Mouse (Mus musculus) frontal cortex, postnatal 25 days (tissue): ENCODE results near the gene Dusp23.

Experiments
- DNase-seq, 2 experiments: peaks; one replicate each; pipeline ENCODE4 v3.0.0; 2022; ENCODE audit warnings: low spot score in 2 of 2

Gene Dusp23

DNA sequence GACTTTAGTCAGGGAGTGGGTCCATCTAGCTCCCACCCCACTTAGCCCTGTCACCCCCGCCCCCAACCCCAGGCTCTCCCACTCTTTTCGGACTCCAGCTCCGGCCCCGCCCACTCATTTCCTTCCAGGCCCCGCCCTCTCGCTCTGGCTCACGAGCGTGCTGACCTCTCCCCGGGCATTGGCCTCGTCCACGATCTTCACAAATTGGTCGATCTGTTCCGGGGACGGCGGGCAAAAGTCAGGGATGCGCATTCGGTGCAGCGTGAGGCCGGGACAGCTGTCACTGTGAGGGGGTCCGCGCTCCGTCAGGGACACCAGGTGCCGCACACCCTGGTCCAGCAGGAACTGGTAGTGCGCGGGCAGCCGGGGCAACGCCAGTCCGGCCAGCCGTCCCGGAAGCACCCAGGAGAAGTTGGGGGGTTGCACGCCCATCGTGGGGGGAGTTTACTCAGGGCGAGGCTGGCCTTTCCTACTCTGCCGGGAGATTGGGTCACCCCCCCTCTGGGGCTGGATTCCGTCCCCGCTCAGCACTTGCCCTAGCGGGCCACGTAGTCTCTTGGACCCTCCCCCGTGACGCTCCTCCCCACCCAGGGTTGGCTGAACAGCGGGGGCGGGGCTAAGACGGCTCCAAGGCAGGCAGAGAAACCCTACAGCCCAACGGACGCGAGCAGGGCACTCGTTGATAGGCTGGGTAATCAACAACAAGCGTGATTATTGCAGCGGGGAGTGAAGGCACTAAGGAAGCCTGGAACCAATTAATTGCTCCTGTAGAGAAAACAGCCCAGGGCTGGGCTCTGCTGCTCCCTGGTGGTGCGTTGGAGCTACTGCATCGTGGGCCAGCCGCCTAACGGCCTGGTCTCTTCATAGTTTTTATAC, at the start of gene Dusp23:
Dusp23 (minus strand) TSS at position 512 of the 876 bp plus-strand sequence.
- DNase-seq = peak; percentile 74 to 80

DNA sequence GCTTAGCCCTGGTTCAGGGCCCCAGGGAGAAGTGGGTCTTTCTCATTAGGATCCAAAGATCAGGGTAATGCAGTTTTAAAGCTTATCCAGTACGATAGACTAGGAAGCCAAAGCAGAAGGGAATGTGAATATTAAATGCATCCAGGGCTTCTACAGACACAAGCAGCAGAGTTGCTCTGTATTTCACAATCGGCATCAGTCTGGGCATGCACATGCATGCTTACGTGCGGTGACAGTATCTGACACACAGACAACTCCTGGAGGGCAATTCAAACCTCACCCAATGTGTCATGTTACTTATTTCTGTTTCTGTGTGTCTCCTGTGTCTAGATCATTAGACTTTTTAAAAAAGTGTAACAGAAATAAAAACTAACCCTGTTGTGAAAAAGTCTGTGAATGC, 48.0 kb upstream of the Dusp23 start:
- DNase-seq = no peak

DNA sequence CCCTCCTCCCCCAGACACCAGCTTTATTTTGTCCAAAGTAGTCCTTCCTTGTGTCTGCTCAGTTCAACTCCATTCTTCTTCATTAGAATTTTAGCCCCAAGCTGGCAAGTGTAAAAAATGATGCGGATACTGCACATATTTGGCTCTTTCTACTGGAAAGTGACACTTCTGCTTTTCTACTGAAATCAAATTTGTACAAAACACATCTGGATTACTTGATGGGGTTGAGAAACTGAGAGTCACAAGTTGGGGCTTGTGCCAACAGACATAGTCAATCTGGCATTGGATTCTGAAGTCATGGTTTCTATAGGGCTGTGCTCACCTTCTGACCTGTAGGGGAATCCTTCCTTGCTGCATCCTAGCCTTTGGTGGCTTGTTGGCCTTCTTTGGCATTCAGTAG, 38.0 kb upstream of the Dusp23 start:
- no peak for DNase-seq

DNA sequence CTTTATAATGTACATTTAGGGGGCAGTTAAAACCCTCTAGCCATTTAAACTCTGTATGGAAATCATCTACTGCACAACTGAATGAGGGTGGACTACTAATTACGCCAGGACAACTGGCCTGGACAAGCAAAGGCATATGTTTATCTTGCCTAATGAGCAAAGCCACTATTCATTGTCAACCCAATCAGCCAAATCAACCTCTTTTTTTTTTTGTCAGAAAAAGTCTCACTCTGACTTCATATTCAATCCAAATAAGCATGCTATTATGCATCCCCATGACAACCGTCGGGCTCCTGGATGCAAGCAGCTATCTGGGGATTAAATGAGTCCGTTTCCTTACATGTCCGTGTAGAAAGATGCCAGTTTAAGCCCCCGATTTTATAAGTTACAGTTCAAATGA, 34.8 kb upstream of the Dusp23 start:
- DNase-seq = no peak

DNA sequence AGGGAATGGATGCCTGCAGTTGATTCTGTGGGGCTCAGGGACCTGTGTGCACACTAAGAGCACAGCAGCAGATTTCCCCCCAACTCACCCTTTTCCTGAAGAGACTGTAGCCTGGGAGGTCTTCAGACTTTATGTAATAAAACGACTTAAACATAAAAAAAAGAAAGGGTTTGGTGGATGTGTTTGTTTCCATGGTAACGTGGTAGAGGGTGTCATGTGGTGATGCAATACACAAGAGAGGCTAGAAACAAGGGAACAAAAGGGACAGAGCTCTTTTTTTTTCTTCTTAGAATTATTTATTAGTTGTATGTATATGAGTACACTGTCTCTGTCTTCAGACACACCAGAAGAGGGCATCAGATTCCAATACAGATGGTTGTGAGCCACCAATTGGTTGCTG, 32.7 kb upstream of the Dusp23 start:
- DNase-seq = no peak

DNA sequence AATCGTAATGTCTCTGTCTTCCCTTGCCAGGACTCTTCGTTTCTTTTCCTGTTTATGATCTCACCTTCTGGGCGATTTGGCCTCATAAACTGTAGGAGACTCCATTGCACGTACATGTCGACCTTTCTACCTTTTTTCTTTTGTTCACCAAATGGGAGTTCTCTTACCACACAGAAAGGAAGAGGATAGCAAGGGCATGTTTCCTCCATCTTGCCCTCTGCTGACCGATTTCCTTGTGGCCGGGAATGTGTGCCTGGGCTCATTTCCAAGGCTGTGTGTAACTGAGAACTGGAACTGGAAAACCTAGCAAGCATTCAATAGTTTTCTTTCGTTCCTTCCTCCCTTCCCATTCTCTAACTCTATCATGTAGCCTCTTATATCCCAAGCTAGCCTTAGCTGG, 26.9 kb upstream of the Dusp23 start:
- DNase-seq = no peak

DNA sequence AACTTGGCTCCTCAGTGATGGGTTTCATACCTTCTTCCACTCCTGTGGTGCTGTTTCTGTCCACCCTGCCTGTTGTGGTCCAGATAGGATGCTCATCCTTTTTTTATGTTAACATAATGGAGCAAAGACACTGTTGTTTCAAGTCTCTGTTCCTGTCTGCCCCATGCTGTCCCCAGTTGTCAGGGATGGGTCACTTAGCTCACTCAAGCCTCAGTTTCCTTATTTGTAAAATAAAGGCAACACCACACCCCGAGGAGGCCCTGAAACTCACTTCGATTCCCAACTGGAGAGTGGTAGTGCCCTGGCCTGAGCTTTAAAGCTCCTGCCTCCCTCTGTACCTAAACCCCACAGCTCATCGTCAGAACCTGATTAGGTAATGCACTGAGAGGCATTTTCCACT, 24.5 kb upstream of the Dusp23 start:
- DNase-seq = no peak

DNA sequence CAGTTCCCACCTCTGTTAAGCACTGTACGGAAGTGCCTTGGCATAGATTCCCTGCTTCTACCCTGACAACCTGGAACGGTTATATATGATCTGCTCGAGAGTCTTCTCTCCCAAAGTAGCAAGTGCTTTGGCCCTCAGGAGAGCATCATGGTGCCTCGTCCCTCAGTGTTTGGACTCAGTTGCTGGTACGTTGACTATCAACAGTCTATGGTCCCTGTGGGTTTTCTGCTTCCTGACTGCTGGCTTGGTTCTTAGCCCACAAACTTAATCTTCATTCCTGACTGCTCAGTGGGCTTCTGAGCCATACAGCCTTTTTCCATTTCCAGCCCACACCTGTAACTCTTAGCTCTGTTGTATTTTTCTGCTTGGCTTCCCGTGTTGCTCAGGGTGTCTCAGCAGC, 21.1 kb upstream of the Dusp23 start:
- no peak for DNase-seq

DNA sequence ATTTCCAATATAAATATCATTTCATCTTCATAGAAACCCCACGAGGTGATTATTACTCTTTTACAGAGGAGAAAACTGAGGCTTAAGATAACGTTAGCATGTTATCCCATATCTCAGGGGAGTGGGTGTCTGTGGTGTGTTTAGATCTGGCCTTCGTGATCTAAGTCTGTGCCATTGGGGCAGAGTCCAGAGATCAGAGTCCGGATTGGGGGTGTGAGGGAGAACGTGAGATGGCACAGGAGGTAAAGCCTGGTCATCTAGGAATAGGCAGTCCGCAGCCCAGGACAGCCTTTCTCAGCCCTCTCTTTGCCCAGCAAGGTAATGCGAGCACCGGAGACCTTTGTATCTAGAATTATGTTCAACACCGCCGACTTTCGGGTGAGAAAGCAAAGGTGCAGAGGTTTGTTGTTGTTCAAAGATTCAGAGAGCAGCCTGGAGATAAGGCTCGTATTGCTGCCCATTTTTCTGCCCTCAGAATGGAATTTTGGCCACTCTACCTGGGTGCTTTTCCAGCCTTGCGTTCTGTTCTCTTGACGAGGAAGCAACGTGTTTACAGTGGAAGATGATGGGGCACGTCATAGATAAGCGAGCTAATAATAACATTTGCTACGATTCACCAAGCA, 19.4 kb upstream of the Dusp23 start:
- no peak for DNase-seq

DNA sequence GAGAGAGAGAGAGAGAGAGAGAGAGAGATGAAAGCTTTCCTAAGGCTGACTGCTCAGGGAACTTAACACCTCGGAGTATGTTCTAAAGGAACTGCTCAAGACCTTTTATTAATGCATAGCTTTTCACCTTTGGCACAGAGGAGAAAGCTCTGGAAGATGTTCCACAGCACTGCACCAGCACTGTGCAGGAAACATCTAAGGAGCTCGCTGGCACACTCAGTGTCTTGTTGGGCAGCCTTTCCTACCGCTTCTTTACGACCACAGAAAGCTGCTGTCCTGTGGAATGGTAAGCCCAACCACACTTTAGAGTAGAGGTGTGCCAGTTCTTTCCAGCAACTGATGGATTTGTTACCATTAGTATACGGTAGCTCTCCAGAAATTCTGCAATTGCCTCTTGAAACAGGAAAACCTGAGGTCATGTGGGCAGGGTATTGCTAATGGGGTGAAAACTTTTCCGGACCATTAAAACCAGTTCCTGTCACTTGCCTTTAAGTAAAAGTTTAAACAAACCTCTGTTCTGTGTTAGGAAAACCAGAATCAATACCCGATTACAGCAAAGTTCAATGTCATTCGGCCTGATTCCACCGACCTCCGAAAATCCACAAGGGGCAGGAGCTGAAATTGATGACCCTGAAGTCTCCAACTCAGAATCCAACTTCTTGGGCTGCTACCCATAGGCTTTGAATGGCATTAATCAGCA, 18.7 kb upstream of the Dusp23 start:
- DNase-seq = no peak

DNA sequence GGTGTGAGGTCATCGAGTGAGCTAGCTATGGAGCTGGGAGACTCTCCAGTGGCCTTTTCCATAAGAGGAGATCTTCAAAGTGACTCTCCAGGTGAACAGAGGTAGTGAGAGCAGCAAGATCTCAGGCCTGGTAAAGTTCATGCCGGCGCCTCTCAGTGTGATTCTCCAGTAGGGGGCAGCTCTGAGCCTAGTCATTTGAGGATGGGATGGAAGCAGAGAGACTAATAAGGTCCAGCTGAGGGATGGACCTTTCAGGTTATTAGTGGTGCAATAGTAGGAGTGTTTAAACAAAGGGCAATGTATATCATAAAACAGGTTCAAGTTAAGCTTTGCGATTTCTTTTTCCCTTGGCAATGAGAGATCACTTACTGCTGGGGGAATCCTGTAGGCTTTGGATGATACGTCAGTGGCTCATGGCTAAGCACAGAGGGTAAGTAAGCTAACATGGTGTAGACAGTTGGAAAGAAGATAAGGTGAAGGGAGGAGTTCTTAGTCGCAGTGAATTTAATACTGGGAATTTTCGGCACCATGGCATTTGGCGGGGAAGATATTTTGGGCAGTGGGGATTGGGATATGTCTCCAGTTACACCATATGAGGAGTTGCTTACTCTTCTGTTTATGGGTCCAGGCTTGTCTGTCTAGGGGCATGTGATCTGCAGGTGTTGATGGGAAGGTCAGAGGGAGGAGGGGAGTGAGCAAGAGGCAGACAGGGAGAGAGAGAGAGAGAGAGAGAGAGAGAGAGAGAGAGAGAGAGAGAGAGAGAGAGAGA, 17.9 kb upstream of the Dusp23 start:
- DNase-seq = no peak

DNA sequence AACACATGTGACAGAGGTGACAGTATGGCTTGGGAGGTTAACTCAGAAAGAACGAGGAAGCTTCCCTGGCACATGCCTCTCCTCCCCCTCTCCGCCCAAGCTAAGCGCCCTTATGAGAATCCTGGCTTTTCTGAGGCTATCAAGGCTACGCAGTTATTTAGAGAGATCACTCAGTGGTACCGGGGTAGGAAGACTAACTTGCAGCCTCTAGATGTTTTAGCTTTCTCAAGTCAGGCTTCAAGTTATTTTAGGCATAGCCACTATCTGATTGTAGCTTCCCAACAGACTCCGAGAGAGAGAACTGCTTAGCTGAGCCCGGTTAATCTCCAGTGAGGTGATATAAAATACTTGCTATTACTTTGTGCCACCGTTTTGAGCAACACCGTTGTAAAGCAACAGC, 16.6 kb upstream of the Dusp23 start:
- DNase-seq = no peak

DNA sequence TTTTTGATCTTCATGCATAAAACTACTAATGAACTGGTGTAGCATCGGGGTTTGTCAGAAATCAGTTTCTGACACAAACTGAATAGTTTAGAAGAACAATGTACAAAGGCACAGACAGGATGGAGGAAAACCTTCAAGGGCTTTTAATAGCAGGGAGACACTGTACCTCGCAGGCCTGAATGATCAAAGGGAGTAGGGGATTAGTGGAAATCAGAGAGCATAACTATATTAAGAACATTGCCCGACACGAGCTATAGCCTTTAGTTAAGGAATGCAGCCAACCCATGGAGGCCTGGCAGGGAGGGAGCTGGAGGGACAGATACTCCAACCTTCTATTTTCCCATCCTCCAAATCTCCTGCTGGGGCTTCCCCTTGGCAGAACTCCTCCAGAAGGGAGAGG, 14.5 kb upstream of the Dusp23 start:
- DNase-seq = no peak

DNA sequence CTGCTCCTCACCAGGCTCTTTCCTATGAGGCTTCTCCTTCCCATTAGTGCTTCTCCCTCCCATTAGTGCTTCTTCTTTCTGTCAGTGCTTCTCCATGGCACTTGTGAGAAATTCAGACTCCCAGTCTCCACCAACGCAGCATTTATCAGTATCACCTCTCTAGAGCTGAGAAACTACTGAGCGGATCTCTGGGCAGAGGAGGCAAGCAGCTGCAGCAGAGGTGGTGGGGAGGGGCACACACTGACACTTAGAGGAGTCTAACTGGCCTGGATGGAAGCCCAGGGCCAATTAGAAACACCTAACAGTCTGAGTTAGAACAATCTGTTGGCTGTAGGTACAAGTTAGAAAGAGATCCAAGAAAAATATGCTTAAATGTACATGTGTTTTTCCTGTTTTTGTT, 6.0 kb upstream of the Dusp23 start:
- DNase-seq = no peak

DNA sequence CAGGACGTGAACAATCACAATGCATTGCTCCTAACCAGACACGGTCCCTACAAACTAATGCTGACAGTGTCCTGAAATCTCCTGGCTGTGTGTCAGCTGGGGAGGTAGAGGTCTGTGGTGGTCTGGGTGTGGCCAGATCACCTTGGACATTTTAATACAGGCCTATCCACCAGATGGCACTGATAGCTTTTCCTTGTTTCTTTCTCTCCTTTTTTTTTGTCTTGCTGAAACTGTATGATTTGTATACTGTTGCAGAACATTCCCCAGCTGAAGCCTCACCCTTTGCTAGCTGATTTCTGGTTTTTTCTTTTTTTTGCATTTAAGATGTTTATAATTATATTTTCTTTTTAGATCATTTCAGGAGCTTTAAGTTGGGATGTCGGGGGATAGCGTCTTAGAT, 5.0 kb upstream of the Dusp23 start:
- no peak for DNase-seq

DNA sequence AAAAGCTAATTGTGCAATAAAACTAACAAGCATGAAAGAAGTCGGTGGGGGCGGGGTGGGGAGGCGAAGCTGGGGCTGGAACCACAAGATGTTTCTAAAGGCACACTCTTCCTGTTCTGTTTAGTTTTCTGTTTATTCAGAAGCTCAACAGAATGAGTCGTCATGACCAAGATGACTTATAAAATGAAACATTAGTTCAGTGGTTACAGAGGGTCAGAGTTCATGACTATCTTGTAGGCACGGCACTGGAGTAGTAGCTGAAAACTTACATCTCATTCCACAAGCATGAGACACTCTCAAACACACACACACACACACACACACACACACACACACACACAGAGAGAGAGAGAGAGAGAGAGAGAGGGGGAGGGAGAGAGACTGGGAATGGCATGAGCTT, 3.5 kb upstream of the Dusp23 start:
- DNase-seq = no peak

DNA sequence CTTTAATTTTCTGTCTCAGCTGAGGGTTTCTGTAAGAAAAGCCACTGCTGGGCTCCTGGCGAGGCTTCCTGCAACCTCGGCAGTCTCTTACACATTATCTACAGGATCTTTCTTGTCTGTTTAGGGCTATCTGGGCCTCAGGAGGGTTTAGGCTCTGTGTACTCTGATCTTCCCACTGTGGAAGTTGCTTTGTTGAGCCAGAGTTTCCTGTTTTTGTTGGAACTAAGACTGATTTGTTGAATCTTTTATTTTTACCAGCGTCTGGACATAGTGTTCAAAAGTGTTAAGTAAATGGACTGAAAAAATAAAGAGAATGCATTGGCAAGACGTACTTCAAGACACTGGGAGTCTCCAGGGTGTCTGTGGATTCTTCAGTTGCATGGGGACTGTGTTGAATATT, 2.5 kb upstream of the Dusp23 start:
- DNase-seq = no peak

DNA sequence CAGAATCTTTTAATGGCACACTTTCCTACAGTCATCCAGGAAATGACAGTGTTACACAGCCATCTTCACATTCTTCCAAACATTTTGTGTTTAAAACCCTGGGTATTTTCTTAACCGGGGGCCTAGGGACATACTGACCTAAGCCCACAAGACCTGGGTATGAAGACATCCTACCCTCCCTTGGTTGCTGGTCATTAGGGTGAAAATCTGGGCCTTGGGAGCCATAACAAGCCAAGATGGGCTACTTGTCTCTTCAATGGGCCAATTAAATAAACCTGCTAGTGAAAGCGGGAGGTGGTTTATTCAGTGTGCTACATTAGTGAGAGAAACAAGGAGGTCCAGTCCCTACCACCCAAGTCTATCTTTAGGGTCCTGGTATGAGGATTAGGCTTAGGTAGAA, 1.4 kb upstream of the Dusp23 start:
- DNase-seq = no peak

DNA sequence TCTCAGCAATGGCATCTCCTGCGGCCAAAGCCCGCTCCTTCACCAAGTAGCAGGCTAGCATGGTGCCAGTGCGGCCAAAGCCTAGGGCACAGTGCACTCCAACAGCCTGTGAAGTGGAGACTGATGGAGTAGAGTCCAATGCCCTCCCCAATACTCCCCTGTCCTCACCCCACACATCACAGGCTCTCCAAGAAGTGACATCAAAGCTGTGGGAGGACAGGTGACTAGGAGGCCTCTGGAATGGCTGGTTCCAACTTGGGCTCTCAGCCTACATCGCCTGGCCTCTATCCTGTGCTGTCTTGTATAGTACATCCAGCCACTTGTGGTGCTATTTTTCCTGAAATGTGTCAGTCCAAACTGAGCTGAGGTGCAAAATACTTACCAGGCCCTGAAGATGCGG, 1.0 kb downstream of the Dusp23 start:
- DNase-seq = no peak

DNA sequence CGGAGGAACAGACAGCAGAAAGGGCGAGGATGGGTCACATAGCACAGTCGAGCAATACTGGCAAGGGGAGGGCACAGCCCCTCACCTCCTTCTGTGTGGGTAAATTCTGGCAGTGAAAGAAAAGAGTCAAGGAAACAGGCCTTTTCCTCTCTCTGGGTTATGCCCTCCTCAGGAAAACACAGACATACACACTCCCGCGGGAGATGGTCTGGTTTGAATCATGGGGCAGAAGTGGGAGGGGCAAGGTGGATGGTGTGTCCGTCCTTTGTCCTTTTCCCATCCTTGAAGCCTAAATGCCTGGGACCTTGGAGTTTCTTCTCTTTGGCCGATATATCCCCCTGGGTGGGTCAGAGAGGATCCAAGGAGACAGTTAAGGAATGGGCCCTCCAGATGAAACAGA, 2.9 kb downstream of the Dusp23 start:
- no peak for DNase-seq

DNA sequence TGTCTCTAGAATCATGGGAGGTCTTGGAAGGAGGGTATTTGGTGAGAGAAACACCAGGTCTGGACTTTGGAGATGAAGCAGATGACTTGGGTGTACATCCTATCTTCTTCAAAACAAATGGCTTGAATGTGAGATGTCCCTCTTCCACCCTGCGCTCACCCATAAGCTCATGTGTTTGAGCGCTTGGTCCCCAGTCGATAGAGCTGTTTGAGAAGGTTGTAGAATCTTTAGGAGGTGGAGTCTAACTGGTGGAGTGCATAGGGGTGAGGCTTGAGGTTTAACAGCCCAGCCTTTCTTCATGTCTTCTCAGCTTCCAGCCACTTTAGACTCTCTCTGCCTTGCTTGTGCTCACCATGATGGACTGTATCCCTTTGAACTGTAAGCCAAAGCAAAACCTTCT, 6.5 kb downstream of the Dusp23 start:
- DNase-seq = no peak

DNA sequence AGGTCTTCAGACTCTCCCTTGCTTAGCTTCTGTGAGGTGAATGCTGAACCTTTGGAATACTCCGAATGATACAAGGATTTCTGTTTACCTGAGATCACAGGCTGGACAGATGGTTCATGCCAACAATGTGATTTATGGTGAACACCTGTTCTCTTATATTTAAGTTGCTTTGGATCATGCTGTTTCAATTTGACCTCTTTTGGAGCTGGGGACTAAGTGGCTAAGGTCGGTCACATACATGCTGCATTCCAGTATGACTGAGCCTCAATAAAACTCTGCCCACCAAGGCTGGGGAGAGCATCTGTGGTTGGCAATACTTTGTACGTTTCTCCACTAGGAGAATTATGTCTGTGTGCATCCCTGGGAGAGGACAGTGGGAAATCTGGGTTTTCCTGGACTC, 8.7 kb downstream of the Dusp23 start:
- DNase-seq = no peak
